In the genomic region with DNA sequence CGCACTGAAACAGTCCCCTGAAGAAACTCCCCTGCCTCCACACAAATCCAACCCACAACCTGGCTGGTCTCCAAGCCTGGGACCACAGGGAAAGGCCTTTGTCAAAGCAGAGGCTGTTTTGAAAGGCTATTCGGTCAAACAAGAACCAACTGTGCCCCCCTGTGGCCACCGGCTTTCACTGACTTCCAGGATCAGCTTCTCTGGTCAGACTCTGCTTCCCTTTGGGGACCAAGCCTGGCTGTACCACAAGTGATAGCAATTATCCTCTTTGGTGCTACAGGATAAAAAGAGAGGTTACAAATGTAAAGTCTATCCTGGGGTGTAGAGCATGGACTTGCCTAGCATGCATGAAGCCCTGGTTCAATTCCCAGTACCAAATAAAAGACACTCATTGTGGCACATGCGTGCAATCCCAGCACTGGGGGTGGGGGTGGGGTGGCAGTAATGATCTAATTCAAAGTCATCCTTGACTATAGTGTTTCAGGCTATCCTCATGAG, we compare ENCODE assay signal across 7 mouse cellular contexts.
DNase-seq lines count a peak whose midpoint lies in the region; ATAC-seq and TF ChIP-seq lines count a peak whose summit lies in the region.

No protein-coding gene starts in this region.

- no peaks in the 10 kb centered on the region for H3K9me3 ChIP-seq in limb, embryonic 11.5 days (ENCODE audit: control insufficient read depth, low read length)

- WGBS in limb, embryonic 11.5 days, result 30% methylated on average over 4 of the region's 4 CpGs

- H3K9ac ChIP-seq in limb, embryonic 11.5 days (ENCODE audit: low read length), result no peak overlapping the region

- no peak for TF ChIP-seq POLR2A in myocyte (IDR thresholded peaks at IDR 0.05; ENCODE audit: insufficient read length, low read depth)

- no peak overlapping the region for H3ac ChIP-seq in myocyte (ENCODE audit: control insufficient read depth, insufficient read length)

- ATAC-seq in limb, embryonic 11.5 days (ENCODE audit: insufficient number of reproducible peaks, low FRiP score, low TSS enrichment, low read depth), result peak; percentile 69; the same call in 1 of the 2 replicates

- no peaks in the 10 kb centered on the region for H3K79me2 ChIP-seq in myocyte (ENCODE audit: control insufficient read depth, insufficient read depth)

- no peaks in the 10 kb centered on the region for H3K36me3 ChIP-seq in limb, embryonic 11.5 days (ENCODE audit: control insufficient read depth, insufficient read depth, low read length)
- no peaks in the 10 kb centered on the region for H3K36me3 ChIP-seq in myocyte (ENCODE audit: control insufficient read depth, insufficient read depth)

- H3K27ac ChIP-seq in limb, embryonic 11.5 days (replicated peaks; ENCODE audit: low read depth, low read length), result no peak overlapping the region

- H3K4me1 ChIP-seq in limb, embryonic 11.5 days (ENCODE audit: control insufficient read depth, insufficient read depth, low read length), result peaks cover 4% of the 10 kb centered on the region; the same call in 1 of the 2 replicates

- DNase-seq in adrenal gland, postnatal 25 days, result peak; percentile 77
- peak; percentile 86 for DNase-seq in embryo, embryonic 9.5 days (ENCODE audit: extremely low spot score)
- DNase-seq in heart, adult 18-20 months, result peak; percentile 83 to 89
- peak; percentile 40 to 74 for DNase-seq in kidney, adult 8-10 months
- peak; percentile 89 for DNase-seq in limb, embryonic 11.5 days (ENCODE audit: low spot score)
- DNase-seq in spleen, postnatal 36 days (ENCODE audit: low spot score in 2 of 2), result peak; percentile 77 to 82

- no peak overlapping the region for H3K4me3 ChIP-seq in limb, embryonic 11.5 days (ENCODE audit: low read depth, low read length)
- H3K4me3 ChIP-seq in myocyte, result peak overlapping the region; percentile 6

- no peak overlapping the region for H3K4me2 ChIP-seq in limb, embryonic 11.5 days (ENCODE audit: low read depth, severe bottlenecking)
- H3K4me2 ChIP-seq in myocyte (ENCODE audit: low read depth), result peak overlapping the region; percentile 91

- H3K27me3 ChIP-seq in limb, embryonic 11.5 days (ENCODE audit: control insufficient read depth, insufficient read depth, low read length), result no peaks in the 10 kb centered on the region
- no peaks in the 10 kb centered on the region for H3K27me3 ChIP-seq in myocyte (ENCODE audit: control insufficient read depth, insufficient read depth, insufficient read length)

TF ChIP-seq in myocyte, 11 proteins besides CTCF, POLR2A, EP300 and RAD21:
- TF ChIP-seq REST (IDR thresholded peaks at IDR 0.05; ENCODE audit: insufficient read depth, insufficient read length) (no peak), MYOD1 (IDR thresholded peaks at IDR 0.05; ENCODE audit: control insufficient read depth in 1 of 3, insufficient read length in 2 of 3, low read depth in 2 of 3) (no peak), POLR2AphosphoS2 (IDR thresholded peaks at IDR 0.05; ENCODE audit: insufficient read length, low read depth) (no peak), TCF3 (IDR thresholded peaks at IDR 0.05; ENCODE audit: insufficient read length, low read depth) (no peak), SRF (IDR thresholded peaks at IDR 0.05; ENCODE audit: control insufficient read depth, insufficient read length, low read depth) (no peak), MYOG (IDR thresholded peaks at IDR 0.05; ENCODE audit: control insufficient read depth in 1 of 3, insufficient read depth in 1 of 3, insufficient read length in 2 of 3, low read depth in 2 of 3) (no peak), E2F4 (IDR thresholded peaks at IDR 0.05; ENCODE audit: insufficient read depth) (no peak), USF1 (IDR thresholded peaks at IDR 0.05; ENCODE audit: low read depth) (no peak), MAX (IDR thresholded peaks at IDR 0.05; ENCODE audit: low read depth) (no peak), CEBPB (IDR thresholded peaks at IDR 0.05; ENCODE audit: insufficient read depth, poor library complexity, severe bottlenecking) (no peak), TCF12 (IDR thresholded peaks at IDR 0.05; ENCODE audit: insufficient read depth, poor library complexity, severe bottlenecking) (no peak)
